Mouse (Mus musculus): ENCODE measurements around the gene Slc1a4. TPM values are rescaled to one million over a fixed set of nuclear protein-coding genes. Genes with fewer than 3 reads are reported as not detected.

Slc1a4 gene
- total and polyA plus RNA-seq, 2 experiments from 2014 or later, result 71.4 to 199 TPM

- Histone ChIP-seq H3K27me3 (ENCODE audit: insufficient read depth, low read length) (no peaks in the 10 kb centered on the region), H3K9me3 (ENCODE audit: low read length) (no peaks in the 10 kb centered on the region), H3K4me3 (ENCODE audit: low read length) (no peak overlapping the region), H3K4me2 (ENCODE audit: low read depth, low read length) (no peak overlapping the region), H3K27ac (no peak overlapping the region), H3K4me1 (ENCODE audit: insufficient read depth, low read length) (no peaks in the 10 kb centered on the region), H3K36me3 (ENCODE audit: insufficient read depth, low read length) (no peaks in the 10 kb centered on the region), H3K9ac (replicated peaks; ENCODE audit: low read length) (no peak overlapping the region)
- ATAC-seq (no peak), DNase-seq (ENCODE audit: low spot score) (no peak)
- WGBS, result 75% methylated on average over 2 of the region's 2 CpGs
- no peak for TF ChIP-seq CTCF (IDR thresholded peaks at IDR 0.05; ENCODE audit: low read depth)
Observed at GRCm38 (mm10) chr11:20338703-20339102, 6.2 kb upstream of the Slc1a4 start.

GRCm38 (mm10) chr11:20334301-20334700 is 1.8 kb upstream of the Slc1a4 start:
- no peak for ATAC-seq
- H3K27ac ChIP-seq, result no peak overlapping the region
- no peak for TF ChIP-seq CTCF (IDR thresholded peaks at IDR 0.05; ENCODE audit: low read depth)

GRCm38 (mm10) chr11:20331690-20332537 is 599 bp downstream of the Slc1a4 start:
- H3K4me1 ChIP-seq (ENCODE audit: insufficient read depth, low read length), result peaks cover 9% of the 10 kb centered on the region; the same call in 1 of the 2 replicates
- TF ChIP-seq CTCF (IDR thresholded peaks at IDR 0.05; ENCODE audit: low read depth), result no peak
- H3K27me3 ChIP-seq (ENCODE audit: insufficient read depth, low read length), result no peaks in the 10 kb centered on the region
- under 1% methylated on average over 61 of the region's 61 CpGs for WGBS
- ATAC-seq (no peak), DNase-seq (ENCODE audit: low spot score) (no peak)
- no peaks in the 10 kb centered on the region for H3K36me3 ChIP-seq (ENCODE audit: insufficient read depth, low read length)
- peak overlapping the region; percentile 97 for H3K27ac ChIP-seq
- peak overlapping the region; percentile 80 for H3K4me3 ChIP-seq (ENCODE audit: low read length)
- peak overlapping the region; percentile 92 for H3K9ac ChIP-seq (replicated peaks; ENCODE audit: low read length)
- peak overlapping the region; percentile 78 for H3K4me2 ChIP-seq (ENCODE audit: low read depth, low read length)
- no peaks in the 10 kb centered on the region for H3K9me3 ChIP-seq (ENCODE audit: low read length)

More at GRCm38 (mm10) chr11:20334301-20334700, 1.8 kb upstream of the Slc1a4 start:
- H3K9ac ChIP-seq (replicated peaks; ENCODE audit: low read length), result no peak overlapping the region
- peaks cover 9% of the 10 kb centered on the region; the same call in 1 of the 2 replicates for H3K4me1 ChIP-seq (ENCODE audit: insufficient read depth, low read length)
- WGBS, result 5% methylated on average over 1 of the region's 1 CpGs
- no peak overlapping the region for H3K4me2 ChIP-seq (ENCODE audit: low read depth, low read length)
- H3K4me3 ChIP-seq (ENCODE audit: low read length), result no peak overlapping the region
- no peaks in the 10 kb centered on the region for H3K27me3 ChIP-seq (ENCODE audit: insufficient read depth, low read length)
- no peaks in the 10 kb centered on the region for H3K9me3 ChIP-seq (ENCODE audit: low read length)
- H3K36me3 ChIP-seq (ENCODE audit: insufficient read depth, low read length), result no peaks in the 10 kb centered on the region
- no peak for DNase-seq (ENCODE audit: low spot score)

GRCm38 (mm10) chr11:20331027-20331689 is 1.4 kb downstream of the Slc1a4 start:
- H3K27me3 ChIP-seq (ENCODE audit: insufficient read depth, low read length), result no peaks in the 10 kb centered on the region
- peak overlapping the region; percentile 78 for H3K4me2 ChIP-seq (ENCODE audit: low read depth, low read length)
- WGBS, result 31% methylated on average over 9 of the region's 9 CpGs
- peak overlapping the region; percentile 80 for H3K4me3 ChIP-seq (ENCODE audit: low read length)
- H3K9me3 ChIP-seq (ENCODE audit: low read length), result no peaks in the 10 kb centered on the region
- H3K4me1 ChIP-seq (ENCODE audit: insufficient read depth, low read length), result peaks cover 15% of the 10 kb centered on the region; the same call in 1 of the 2 replicates
- no peaks in the 10 kb centered on the region for H3K36me3 ChIP-seq (ENCODE audit: insufficient read depth, low read length)
- H3K9ac ChIP-seq (replicated peaks; ENCODE audit: low read length), result peak overlapping the region; percentile 92
- peak overlapping the region; percentile 97; the same call in 1 of the 2 replicates for H3K27ac ChIP-seq
- no peak for TF ChIP-seq CTCF (IDR thresholded peaks at IDR 0.05; ENCODE audit: low read depth)
- no peak for DNase-seq (ENCODE audit: low spot score)
- no peak for ATAC-seq

GRCm38 (mm10) chr11:20329711-20330110 is 2.8 kb downstream of the Slc1a4 start:
- H3K27me3 ChIP-seq (ENCODE audit: insufficient read depth, low read length), result no peaks in the 10 kb centered on the region
- peak overlapping the region; percentile 80 for H3K4me3 ChIP-seq (ENCODE audit: low read length)
- peak overlapping the region; percentile 78 for H3K4me2 ChIP-seq (ENCODE audit: low read depth, low read length)
- H3K9ac ChIP-seq (replicated peaks; ENCODE audit: low read length), result no peak overlapping the region; the same call in 1 of the 2 replicates
- TF ChIP-seq CTCF (IDR thresholded peaks at IDR 0.05; ENCODE audit: low read depth), result no peak
- peaks cover 15% of the 10 kb centered on the region for H3K4me1 ChIP-seq (ENCODE audit: insufficient read depth, low read length)
- 85% methylated on average over 5 of the region's 5 CpGs for WGBS
- no peaks in the 10 kb centered on the region for H3K9me3 ChIP-seq (ENCODE audit: low read length)
- ATAC-seq (no peak), DNase-seq (ENCODE audit: low spot score) (no peak)
- H3K27ac ChIP-seq, result no peak overlapping the region
- no peaks in the 10 kb centered on the region for H3K36me3 ChIP-seq (ENCODE audit: insufficient read depth, low read length)

- Histone ChIP-seq H3K27ac (no peak overlapping the region), H3K9ac (replicated peaks; ENCODE audit: low read length) (no peak overlapping the region), H3K4me1 (ENCODE audit: insufficient read depth, low read length) (peaks cover 15% of the 10 kb centered on the region), H3K4me3 (ENCODE audit: low read length) (no peak overlapping the region), H3K27me3 (ENCODE audit: insufficient read depth, low read length) (no peaks in the 10 kb centered on the region), H3K9me3 (ENCODE audit: low read length) (no peaks in the 10 kb centered on the region), H3K4me2 (ENCODE audit: low read depth, low read length) (peak overlapping the region; percentile 18; the same call in 1 of the 2 replicates), H3K36me3 (ENCODE audit: insufficient read depth, low read length) (no peaks in the 10 kb centered on the region)
- no peak for ATAC-seq
- 79% methylated on average over 6 of the region's 6 CpGs for WGBS
- no peak for TF ChIP-seq CTCF (IDR thresholded peaks at IDR 0.05; ENCODE audit: low read depth)
- no peak for DNase-seq (ENCODE audit: low spot score)
Observed at GRCm38 (mm10) chr11:20328771-20329170, 3.7 kb downstream of the Slc1a4 start.
